Mouse (Mus musculus) A20 (cell line): ENCODE data around the gene Cpn1.
"Not testable (repeated sequence)": the region's sequence is repeated elsewhere in the genome, so short reads cannot be mapped to it uniquely, and the experiment has no call there.

Experiments used
- DNase-seq: peaks from one replicate; pipeline ENCODE4 v3.0.0-alpha.2; 2011; ENCODE audit warnings: low read depth, low spot score

Gene Cpn1

GRCm38 (mm10) chr19:43981992-43982391, 4.4 kb downstream of the Cpn1 start:
- no peak for DNase-seq

- no peak for DNase-seq
Measured at GRCm38 (mm10) chr19:43980711-43981110, 5.6 kb downstream of the Cpn1 start.

- DNase-seq: no peak
Measured at GRCm38 (mm10) chr19:43977799-43978198, 8.6 kb downstream of the Cpn1 start.

- DNase-seq: no peak
Measured at GRCm38 (mm10) chr19:43976661-43977060, 9.7 kb downstream of the Cpn1 start.

DNA sequence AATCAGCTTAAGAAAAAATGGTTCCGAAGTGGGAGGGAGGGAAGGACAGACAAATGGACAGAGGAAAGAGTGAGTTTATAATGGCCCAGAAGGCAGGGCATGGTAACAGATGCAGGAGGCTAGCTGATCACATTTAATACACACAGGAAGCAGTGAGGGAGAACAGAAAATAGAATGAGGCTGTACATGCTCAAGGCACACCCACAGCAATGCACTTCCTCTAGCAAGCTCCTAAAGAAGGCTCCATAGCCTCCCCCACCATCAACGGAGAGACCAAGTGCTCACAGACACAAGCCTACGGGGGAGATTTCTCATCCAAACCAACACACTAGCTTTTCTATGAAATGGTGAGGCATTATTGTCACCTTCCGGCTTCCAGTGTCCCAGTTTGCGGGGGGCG, 12.1 kb downstream of the Cpn1 start:
- DNase-seq: no peak

DNA sequence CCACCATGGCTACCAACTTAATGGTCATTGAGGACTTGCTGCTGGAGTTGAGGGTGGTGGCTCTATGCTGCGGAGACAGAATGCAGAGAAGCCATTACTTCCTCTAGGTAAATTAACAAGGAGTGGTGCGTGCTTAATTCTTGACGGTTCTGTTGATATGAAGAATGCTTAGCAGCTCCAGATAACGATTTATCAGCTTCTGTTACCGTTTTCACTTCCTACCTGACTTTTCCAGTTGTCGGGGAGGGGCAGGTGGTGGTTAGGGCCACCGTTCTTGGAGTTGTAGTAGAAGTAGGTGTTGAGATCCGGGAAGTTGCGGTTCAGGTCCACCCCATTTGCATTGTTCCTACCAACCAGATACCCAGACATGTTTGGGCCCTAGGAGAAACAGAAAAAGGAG, 12.6 kb downstream of the Cpn1 start:
- peak; percentile 20 for DNase-seq

GRCm38 (mm10) chr19:43972129-43972528, 14.2 kb downstream of the Cpn1 start:
- DNase-seq: no peak

GRCm38 (mm10) chr19:43968436-43969026, 17.8 kb downstream of the Cpn1 start:
- no peak for DNase-seq

- DNase-seq: no peak
Measured at GRCm38 (mm10) chr19:43966481-43966880, 19.9 kb downstream of the Cpn1 start.

GRCm38 (mm10) chr19:43965496-43966085, 20.8 kb downstream of the Cpn1 start:
- DNase-seq: peak; percentile 59

DNA sequence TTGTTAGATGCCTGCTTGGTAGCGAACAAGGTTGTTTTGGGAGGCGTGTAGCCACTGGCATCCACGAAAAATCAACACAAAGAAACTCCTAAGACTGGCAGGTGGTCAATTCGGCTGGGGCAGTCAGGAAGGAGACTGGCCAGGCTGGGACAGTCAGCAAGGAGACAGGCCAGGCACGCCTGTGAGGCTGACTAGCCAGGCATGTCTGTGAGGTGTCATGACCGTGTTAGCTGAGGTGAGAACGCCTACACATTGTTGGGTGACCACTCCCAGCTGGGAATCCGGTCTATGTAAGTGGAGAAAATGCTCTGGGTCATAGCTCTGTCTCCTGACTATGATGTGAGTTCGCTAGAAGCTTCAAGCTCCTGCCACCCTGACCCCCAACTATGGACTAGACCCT, 23.6 kb downstream of the Cpn1 start:
- no peak for DNase-seq

DNA sequence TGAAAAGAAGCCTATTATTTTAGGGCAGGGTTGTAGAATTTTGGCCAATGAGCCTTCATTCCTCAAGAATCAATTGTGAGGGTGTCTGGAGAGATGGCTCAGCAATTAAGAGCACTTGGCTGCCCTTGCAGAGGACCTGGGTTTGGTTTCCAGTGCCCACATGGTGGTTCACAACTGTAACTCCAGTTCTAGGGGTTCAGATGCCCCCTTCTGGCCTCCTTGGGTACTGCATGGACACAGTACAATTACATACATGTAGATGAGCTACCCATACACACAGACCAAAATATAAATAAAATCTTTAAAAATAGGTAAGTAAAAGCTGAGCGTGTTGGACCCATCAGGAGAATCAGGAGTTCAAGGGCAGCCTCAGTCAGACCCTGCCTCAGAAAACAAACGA, 25.2 kb downstream of the Cpn1 start:
- DNase-seq: peak; percentile 52

DNA sequence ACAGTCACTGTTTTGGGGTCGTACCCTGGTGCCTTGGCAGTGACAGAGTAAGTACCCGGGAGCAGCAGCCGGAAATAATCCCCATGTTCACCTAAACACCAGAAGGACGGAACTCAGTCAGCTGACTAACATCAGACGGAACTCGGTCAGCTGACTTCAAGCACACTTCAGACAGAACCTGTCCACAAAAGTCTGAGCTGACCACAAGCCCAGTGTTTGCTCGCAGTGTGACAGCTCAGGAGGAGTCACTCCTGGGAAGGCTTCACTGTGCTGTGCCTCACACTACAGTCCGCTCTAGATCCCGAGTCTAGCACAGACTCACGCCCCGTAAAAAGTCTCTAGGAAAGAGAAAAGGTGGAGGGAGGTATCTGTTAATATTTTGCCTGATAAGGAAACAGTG, 26.3 kb downstream of the Cpn1 start:
- no peak for DNase-seq

DNA sequence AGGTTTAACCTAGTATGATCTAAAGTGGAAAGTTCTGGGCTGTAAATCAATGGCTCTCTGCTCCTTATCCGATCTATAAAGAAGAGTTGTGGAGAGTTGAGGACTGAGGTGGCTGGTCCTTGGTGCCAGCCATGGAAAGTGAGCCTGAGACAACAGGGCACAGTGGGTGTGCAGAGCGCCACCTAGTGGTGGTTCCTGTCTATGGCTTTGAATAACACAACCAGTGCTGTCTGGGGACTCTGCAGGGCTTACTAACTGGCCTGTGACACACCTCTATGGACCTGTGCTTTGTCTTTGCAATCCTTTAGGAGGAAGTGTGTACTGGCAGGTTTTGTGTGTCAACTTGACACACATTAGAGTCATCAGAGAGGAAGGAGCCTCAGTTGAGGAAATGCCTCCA, 27.2 kb downstream of the Cpn1 start:
- peak; percentile 73 for DNase-seq

DNA sequence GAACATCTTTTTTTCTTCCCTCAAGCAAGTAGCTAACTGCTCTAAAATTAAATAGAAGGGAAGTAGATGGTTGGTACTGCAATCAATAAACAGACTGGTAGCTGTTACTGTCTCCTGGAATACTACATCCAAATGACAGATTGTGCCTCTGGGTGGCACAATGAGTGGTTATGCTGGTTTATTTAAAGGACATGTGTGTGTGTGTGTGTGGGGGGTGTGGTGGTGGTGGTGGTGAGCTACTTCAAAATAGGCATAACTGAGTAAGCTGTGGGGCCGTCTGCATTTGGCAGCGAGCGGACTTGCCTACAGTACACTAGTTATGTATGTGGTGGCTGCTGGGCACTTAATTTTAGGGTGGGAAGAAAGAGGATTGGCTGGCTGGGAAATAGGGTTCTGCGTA, 28.5 kb downstream of the Cpn1 start:
- DNase-seq: no peak

DNA sequence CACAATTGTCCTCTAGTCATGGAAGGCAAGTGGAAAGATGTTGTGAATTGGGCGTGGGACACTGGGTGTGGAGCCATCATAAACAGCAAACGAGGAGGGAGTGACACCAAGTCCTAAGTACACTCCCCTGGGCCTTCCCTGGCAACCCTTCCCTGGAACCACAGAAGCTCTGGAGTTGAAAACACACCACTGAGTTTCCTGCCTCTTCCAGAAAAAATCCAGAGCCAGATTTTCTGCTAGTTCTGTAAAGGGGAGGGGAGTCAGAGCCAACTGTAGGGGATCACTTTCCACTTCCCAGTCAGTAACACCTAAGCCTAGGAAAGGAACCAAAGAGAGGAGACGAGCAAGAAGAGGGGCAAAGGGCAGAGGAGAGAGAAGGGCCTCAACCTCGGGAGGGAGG, 29.0 kb downstream of the Cpn1 start:
- no peak for DNase-seq

- DNase-seq: no peak
Measured at GRCm38 (mm10) chr19:43955266-43955665, 31.1 kb downstream of the Cpn1 start.

DNA sequence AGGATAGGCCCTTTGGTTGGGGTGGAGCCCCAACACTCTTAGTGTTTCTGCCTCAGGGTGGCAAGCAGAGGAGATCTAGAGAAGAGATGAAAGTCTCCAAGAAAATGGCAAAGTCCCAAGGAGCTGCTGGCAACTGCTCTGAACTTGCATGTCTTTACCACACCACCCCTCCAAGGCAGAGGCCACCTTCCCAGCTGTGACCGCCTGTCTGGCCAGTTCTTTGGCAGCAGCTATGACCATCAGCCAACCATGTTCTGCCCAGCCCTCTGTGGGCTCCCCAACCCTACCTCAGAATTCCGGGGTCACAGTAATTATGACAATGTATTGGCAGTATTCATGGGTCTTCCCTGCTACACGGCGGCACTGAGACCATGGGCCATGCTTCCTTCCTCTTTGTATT, 31.5 kb downstream of the Cpn1 start:
- no peak for DNase-seq

- DNase-seq: not testable (repeated sequence)
Measured at GRCm38 (mm10) chr19:43952936-43953335, 33.4 kb downstream of the Cpn1 start.

- peak; percentile 39 for DNase-seq
Measured at GRCm38 (mm10) chr19:43949111-43949810, 37.1 kb downstream of the Cpn1 start.

- no peak for DNase-seq
Measured at GRCm38 (mm10) chr19:43944566-43944965, 41.8 kb downstream of the Cpn1 start.

DNA sequence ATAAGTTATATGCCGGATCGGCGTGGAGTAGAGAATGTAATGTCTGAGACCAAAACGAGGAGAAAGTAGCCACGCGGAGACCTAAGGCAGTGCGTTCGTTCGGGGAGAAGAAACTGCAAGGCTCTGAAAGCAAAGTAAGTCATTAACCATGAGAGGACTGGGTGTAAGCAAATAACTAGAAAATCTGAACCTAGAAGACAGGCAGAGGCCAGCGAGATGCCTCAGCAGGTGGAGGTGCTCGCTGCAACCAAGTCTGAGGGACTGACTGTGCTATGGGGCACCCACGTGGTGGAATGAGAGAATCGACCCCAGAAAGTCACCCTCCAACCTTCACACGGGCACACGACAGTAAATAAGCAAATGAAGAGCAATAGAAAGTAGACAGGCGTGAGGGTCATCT, 43.3 kb downstream of the Cpn1 start:
- DNase-seq: no peak
